Mouse (Mus musculus): Measurements from ENCODE around the gene Mrpl49. TPM values are rescaled to one million over a fixed set of nuclear protein-coding genes. Genes with fewer than 3 reads are reported as not detected.
A peak's percentile ranks its signal among the peaks of the same experiment; 100 is the strongest.

The Mrpl49 gene
- polyA plus RNA-seq, 1 experiment, result 6.3 TPM

DNA sequence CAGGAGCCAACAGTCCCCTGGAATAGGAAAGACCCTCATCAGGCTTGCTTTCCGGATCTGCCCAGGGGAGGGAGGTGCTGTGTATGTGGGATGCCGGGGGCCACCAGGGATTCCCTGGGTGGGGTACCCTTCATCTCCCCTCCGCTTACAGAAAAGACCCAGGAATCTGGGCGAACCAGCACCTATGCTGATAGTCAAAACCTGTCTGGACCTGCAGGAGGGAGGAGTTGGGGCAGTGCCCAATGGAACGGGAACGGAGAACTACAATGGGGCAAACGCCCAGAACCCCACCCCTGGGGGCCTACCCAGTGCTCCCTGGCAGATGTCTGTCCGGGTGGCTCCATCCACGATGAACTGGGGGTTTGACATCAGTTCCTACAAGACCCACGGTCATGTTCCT, 43.9 kb downstream of the Mrpl49 start:
- peaks cover 62% of the 10 kb centered on the region for H3K36me3 ChIP-seq (ENCODE audit: control insufficient read depth)
- no peaks in the 10 kb centered on the region for H3K27me3 ChIP-seq (ENCODE audit: control insufficient read depth)
- peak overlapping the region; percentile 97 for H3K4me3 ChIP-seq (replicated peaks)
- peaks cover 2% of the 10 kb centered on the region for H3K9me3 ChIP-seq (ENCODE audit: control insufficient read depth, low read length)
- peaks cover 81% of the 10 kb centered on the region for H3K4me1 ChIP-seq (ENCODE audit: control insufficient read depth)
- TF ChIP-seq GATA1 (IDR thresholded peaks at IDR 0.05; ENCODE audit: low read length), result no peak

DNA sequence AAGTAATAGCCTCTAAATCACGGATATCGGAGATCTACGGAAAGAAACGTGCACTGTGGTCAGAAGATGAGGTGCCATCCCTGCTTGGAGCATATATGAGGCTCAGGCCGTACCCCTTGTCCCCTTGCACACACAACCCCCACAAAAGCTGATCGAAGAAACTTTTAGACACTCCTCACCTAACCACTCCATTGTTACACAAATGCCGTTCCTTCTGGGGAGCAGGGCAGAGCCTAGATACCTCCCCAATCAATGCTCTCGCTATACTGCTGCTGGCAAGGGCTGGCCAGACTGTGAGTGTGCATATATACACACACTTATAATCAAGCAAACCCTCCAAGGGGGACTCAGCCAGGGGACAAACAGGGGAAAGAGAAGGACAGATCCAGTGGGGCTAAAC, 48.4 kb downstream of the Mrpl49 start:
- Histone ChIP-seq H3K27me3 (ENCODE audit: control insufficient read depth) (no peaks in the 10 kb centered on the region), H3K4me1 (ENCODE audit: control insufficient read depth) (peaks cover 37% of the 10 kb centered on the region), H3K4me3 (replicated peaks) (no peak overlapping the region), H3K9me3 (ENCODE audit: control insufficient read depth, low read length) (peaks cover 10% of the 10 kb centered on the region), H3K36me3 (ENCODE audit: control insufficient read depth) (peaks cover 91% of the 10 kb centered on the region)
- TF ChIP-seq GATA1 (IDR thresholded peaks at IDR 0.05; ENCODE audit: low read length), result no peak
- no peak for TF ChIP-seq TAL1 (IDR thresholded peaks at IDR 0.05; ENCODE audit: low read length)

DNA sequence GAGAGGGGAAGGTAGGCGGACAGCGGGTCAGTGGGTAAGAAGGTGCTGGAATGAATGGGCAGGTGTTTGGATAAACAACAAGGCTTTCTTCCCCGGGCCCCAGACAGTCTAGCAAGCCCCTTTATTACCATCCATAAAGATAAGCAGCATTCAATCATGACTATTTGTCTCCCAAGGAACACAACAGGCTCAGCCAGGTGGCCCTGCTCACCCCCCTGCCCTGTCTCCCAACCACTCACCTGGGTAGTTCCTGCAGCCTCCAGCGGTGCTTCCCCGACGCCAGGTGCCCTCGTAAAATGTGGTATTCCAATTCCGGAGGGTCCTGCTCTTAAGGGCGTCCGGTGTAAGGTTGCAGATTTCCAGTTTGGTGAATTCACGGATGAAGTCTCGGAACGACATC, 50.6 kb downstream of the Mrpl49 start:
- Histone ChIP-seq H3K9me3 (ENCODE audit: control insufficient read depth, low read length) (peaks cover 10% of the 10 kb centered on the region), H3K27me3 (ENCODE audit: control insufficient read depth) (no peaks in the 10 kb centered on the region), H3K36me3 (ENCODE audit: control insufficient read depth) (peaks cover 90% of the 10 kb centered on the region), H3K4me1 (ENCODE audit: control insufficient read depth) (peaks cover 20% of the 10 kb centered on the region), H3K4me3 (replicated peaks) (no peak overlapping the region)
- TF ChIP-seq TAL1 (IDR thresholded peaks at IDR 0.05; ENCODE audit: low read length), result no peak
- TF ChIP-seq GATA1 (IDR thresholded peaks at IDR 0.05; ENCODE audit: low read length), result no peak

DNA sequence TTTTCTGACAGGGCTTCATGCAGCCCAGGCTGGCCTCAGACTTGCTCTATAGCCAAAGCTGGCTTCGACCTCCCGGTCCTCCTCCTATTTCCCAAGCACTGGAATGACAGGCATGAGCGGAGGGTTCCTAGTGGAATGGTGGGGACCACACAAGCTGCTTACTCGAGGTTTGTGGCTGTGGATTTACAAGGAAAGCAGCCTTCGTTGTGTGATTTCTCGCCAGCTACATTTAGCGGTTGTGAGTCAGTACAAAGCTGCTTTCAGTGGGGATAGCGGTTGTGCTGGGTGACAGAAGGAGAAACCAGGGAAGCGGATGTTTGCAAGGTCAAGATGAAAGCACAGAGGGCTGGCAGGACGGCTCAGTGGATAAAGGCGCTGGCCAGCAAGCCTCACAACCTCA, 52.0 kb downstream of the Mrpl49 start:
- Histone ChIP-seq H3K27me3 (ENCODE audit: control insufficient read depth) (no peaks in the 10 kb centered on the region), H3K36me3 (ENCODE audit: control insufficient read depth) (peaks cover 90% of the 10 kb centered on the region), H3K4me1 (ENCODE audit: control insufficient read depth) (peaks cover 10% of the 10 kb centered on the region), H3K4me3 (replicated peaks) (no peak overlapping the region), H3K9me3 (ENCODE audit: control insufficient read depth, low read length) (peaks cover 10% of the 10 kb centered on the region)
- no peak for TF ChIP-seq GATA1 (IDR thresholded peaks at IDR 0.05; ENCODE audit: low read length)
- TF ChIP-seq TAL1 (IDR thresholded peaks at IDR 0.05; ENCODE audit: low read length), result no peak

Other genes with a start within 250 kb of the Mrpl49 start
- gene Frmd8, start 182.5 kb downstream of the Mrpl49 start, polyA plus RNA-seq (2012), result 0.74 and 0.75 TPM in 2 replicates
- 0.07 TPM in 1 of 2 replicates, not detected in the other for gene Slc25a45, start 180.0 kb downstream of the Mrpl49 start, polyA plus RNA-seq (2012)
- 0.12 and 0.28 TPM in 2 replicates for gene Tigd3, start 163.6 kb downstream of the Mrpl49 start, polyA plus RNA-seq (2012)
- 2.7 and 8.5 TPM in 2 replicates for gene Dpf2, start 144.8 kb downstream of the Mrpl49 start, polyA plus RNA-seq (2012)
- 0.10 and 0.13 TPM in 2 replicates for gene Cdc42ep2, start 133.0 kb downstream of the Mrpl49 start, polyA plus RNA-seq (2012)
- 6.6 and 6.8 TPM in 2 replicates for gene Pola2, start 93.6 kb downstream of the Mrpl49 start, polyA plus RNA-seq (2012)
- not detected in 2 replicates for gene Slc22a20, start 71.6 kb downstream of the Mrpl49 start, polyA plus RNA-seq (2012)
- gene Capn1, start 41.9 kb downstream of the Mrpl49 start, polyA plus RNA-seq (2012), result 38.5 and 46.1 TPM in 2 replicates
- gene Syvn1, start 11.2 kb downstream of the Mrpl49 start, polyA plus RNA-seq (2012), result 9.5 and 10.2 TPM in 2 replicates
- gene Fau, start 59 bp upstream of the Mrpl49 start, polyA plus RNA-seq (2012), result 521 and 530 TPM in 2 replicates
- 8.6 and 9.3 TPM in 2 replicates for gene Znhit2, start 3.4 kb upstream of the Mrpl49 start, polyA plus RNA-seq (2012)
- 0.31 and 1.4 TPM in 2 replicates for gene Tm7sf2, start 10.6 kb upstream of the Mrpl49 start, polyA plus RNA-seq (2012)
- gene Vps51, start 19.4 kb upstream of the Mrpl49 start, polyA plus RNA-seq (2012), result 3.9 and 4.9 TPM in 2 replicates
- not detected in 2 replicates for gene Tmem262, start 22.2 kb upstream of the Mrpl49 start, polyA plus RNA-seq (2012)
- 0.06 TPM in 1 of 2 replicates, not detected in the other for gene Gm28374, start 24.5 kb upstream of the Mrpl49 start, polyA plus RNA-seq (2012)
- 5.1 and 6.9 TPM in 2 replicates for gene Zfpl1, start 27.2 kb upstream of the Mrpl49 start, polyA plus RNA-seq (2012)
- gene Cdca5, start 27.2 kb upstream of the Mrpl49 start, polyA plus RNA-seq (2012), result 2.2 and 2.3 TPM in 2 replicates
- 1.3 and 1.4 TPM in 2 replicates for gene AC131692.1, start 36.6 kb upstream of the Mrpl49 start, polyA plus RNA-seq (2012)
- 0.26 and 0.35 TPM in 2 replicates for gene Naaladl1, start 48.0 kb upstream of the Mrpl49 start, polyA plus RNA-seq (2012)
- 7.2 TPM in 2 replicates for gene Sac3d1, start 60.9 kb upstream of the Mrpl49 start, polyA plus RNA-seq (2012)
- gene Snx15, start 70.5 kb upstream of the Mrpl49 start, polyA plus RNA-seq (2012), result 87.4 and 91.3 TPM in 2 replicates
- 0.03 TPM in 1 of 2 replicates, not detected in the other for gene Batf2, start 83.2 kb upstream of the Mrpl49 start, polyA plus RNA-seq (2012)
- gene Arl2, start 83.8 kb upstream of the Mrpl49 start, polyA plus RNA-seq (2012), result 9.5 and 10.8 TPM in 2 replicates
- gene Majin, start 126.6 kb upstream of the Mrpl49 start, polyA plus RNA-seq (2012), result not detected in 2 replicates
- gene Gpha2, start 168.6 kb upstream of the Mrpl49 start, polyA plus RNA-seq (2012), result not detected in 2 replicates
- 2.8 and 3.0 TPM in 2 replicates for gene Ppp2r5b, start 178.1 kb upstream of the Mrpl49 start, polyA plus RNA-seq (2012)
- gene Atg2a, start 183.9 kb upstream of the Mrpl49 start, polyA plus RNA-seq (2012), result 5.6 and 6.0 TPM in 2 replicates
- gene Ehd1, start 218.9 kb upstream of the Mrpl49 start, polyA plus RNA-seq (2012), result 31.6 and 32.9 TPM in 2 replicates
- gene Cdc42bpg, start 248.7 kb upstream of the Mrpl49 start, polyA plus RNA-seq (2012), result 0.62 and 0.69 TPM in 2 replicates

Data from erythroblast, embryonic 14.5 days (primary cell).